Mouse (Mus musculus) gonadal fat pad, adult 2 months (tissue): ENCODE results near the gene Gphn. TPM values are rescaled to one million over a fixed set of nuclear protein-coding genes. Genes with fewer than 3 reads are reported as not detected.

Experiments
- DNase-seq: peaks from one replicate; pipeline ENCODE4 v3.0.0-alpha.2; 2012; ENCODE audit warnings: low read depth
- polyA plus RNA-seq: library from polyadenylated mRNA; depleted of rRNA; stranded (reverse); fragments of >200 nt; gene quantifications from 2 replicates; pipeline ENCODE4 v1.2.3, GENCODE M21; 2012; rRNA removed

Gene Gphn
- polyA plus RNA-seq, 1 experiment, result 14.2 TPM

GRCm38 (mm10) chr12:78693281-78693680 is 467.1 kb downstream of the Gphn start:
- no peak for DNase-seq

GRCm38 (mm10) chr12:78717783-78718182 is 491.6 kb downstream of the Gphn start:
- no peak for DNase-seq

GRCm38 (mm10) chr12:78727723-78728122 is 501.5 kb downstream of the Gphn start:
- no peak for DNase-seq

Other genes starting within 250 kb of the Gphn start
- gene Gm6657, start 32.1 kb upstream of the Gphn start, polyA plus RNA-seq, result not detected in 2 replicates